Mouse (Mus musculus): ENCODE measurements around the gene Gm3182.
"Not testable (repeated sequence)": the region's sequence is repeated elsewhere in the genome, so short reads cannot be mapped to it uniquely, and the experiment has no call there.

Gene Gm3182

DNA sequence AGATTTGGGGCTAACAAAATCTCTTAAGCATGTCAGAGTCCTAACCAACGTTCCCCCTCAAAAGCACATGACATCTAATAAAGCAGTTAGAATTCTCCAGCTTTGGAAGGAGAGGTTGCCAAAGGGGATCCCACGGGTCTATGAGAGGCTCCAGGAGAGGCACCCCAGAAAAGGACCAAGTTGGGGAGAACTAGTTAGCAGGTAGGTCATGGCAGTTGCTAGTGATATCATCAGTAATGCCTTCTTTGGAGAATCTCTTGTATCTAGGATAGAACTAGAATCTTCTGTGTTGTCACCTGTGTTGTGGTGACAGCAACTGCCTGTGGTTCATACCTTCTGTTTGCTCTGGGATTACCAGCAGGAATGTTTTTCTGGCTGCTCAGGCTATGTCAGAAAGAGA is at the start of gene Gm3182:
TSS of gene Gm3182 (plus strand) at position 301 of the 400 bp plus-strand sequence.
- DNase-seq (ENCODE audit: low read depth, low spot score): not testable (repeated sequence)

DNA sequence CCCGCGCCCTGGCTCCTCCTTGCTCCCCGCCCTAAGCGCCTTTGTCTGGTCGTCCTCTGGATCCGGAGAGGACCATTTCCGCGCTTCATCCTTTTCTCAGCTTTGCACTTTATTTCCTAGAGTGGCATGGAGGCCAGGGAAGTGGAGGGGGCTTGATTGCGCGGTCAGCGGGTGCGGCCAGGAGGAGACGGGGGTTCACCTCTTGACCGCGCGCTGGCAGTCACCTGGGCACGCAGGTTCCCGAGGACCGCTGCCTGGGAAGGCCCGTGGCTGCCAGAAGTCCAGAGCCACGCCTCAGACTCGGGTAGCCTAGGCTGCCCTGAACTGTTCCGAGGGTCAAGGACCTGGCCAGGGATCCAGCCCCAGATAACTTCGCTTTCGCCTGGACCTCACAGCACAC is 17.9 kb downstream of the Gm3182 start:
- not testable (repeated sequence) for DNase-seq (ENCODE audit: low read depth, low spot score)

All from A20 (cell line).